In genomic region chr15:27905341-27905740, GRCm38 (mm10) we compare ENCODE assay signal across 8 mouse cellular contexts.
DNase-seq lines count a peak whose midpoint lies in the region; ATAC-seq and TF ChIP-seq lines count a peak whose summit lies in the region.

No protein-coding gene starts in this region.

- H3K9ac ChIP-seq in embryonic facial prominence, embryonic 11.5 days (replicated peaks; ENCODE audit: low read length): no peak overlapping the region
- H3K9ac ChIP-seq in hindbrain, embryonic 13.5 days: no peak overlapping the region
- H3K9ac ChIP-seq in limb, embryonic 11.5 days (ENCODE audit: low read length): no peak overlapping the region

- H3K4me3 ChIP-seq in left cerebral cortex, adult 2 months: no peak overlapping the region
- no peak overlapping the region for H3K4me3 ChIP-seq in embryonic facial prominence, embryonic 11.5 days (ENCODE audit: low read depth, low read length)
- H3K4me3 ChIP-seq in hindbrain, embryonic 13.5 days: no peak overlapping the region
- no peak overlapping the region for H3K4me3 ChIP-seq in limb, embryonic 11.5 days (ENCODE audit: low read depth, low read length)

- no peaks in the 10 kb centered on the region for H3K36me3 ChIP-seq in embryonic facial prominence, embryonic 11.5 days (replicated peaks; ENCODE audit: control insufficient read depth, insufficient read depth, low read depth, low read length)
- peaks cover 24% of the 10 kb centered on the region for H3K36me3 ChIP-seq in hindbrain, embryonic 13.5 days
- H3K36me3 ChIP-seq in limb, embryonic 11.5 days (ENCODE audit: control insufficient read depth, insufficient read depth, low read length): peaks cover 1% of the 10 kb centered on the region; the same call in 1 of the 2 replicates

- WGBS in embryonic facial prominence, embryonic 11.5 days: 70% methylated on average over 6 of the region's 6 CpGs
- 75% methylated on average over 6 of the region's 6 CpGs for WGBS in hindbrain, embryonic 13.5 days
- WGBS in limb, embryonic 11.5 days: 65% methylated on average over 6 of the region's 6 CpGs

- no peaks in the 10 kb centered on the region for H3K4me1 ChIP-seq in embryonic facial prominence, embryonic 11.5 days (ENCODE audit: control insufficient read depth, insufficient read depth, low read length)
- H3K4me1 ChIP-seq in hindbrain, embryonic 13.5 days (replicated peaks): peaks cover 63% of the 10 kb centered on the region
- H3K4me1 ChIP-seq in limb, embryonic 11.5 days (ENCODE audit: control insufficient read depth, insufficient read depth, low read length): 0 out of 2 replicates have a peak, but pooled peaks cover 2% of the 10 kb centered on the region

- H3K4me2 ChIP-seq in embryonic facial prominence, embryonic 11.5 days (ENCODE audit: low read depth, low read length): no peak overlapping the region
- no peak overlapping the region for H3K4me2 ChIP-seq in hindbrain, embryonic 13.5 days
- no peak overlapping the region for H3K4me2 ChIP-seq in limb, embryonic 11.5 days (ENCODE audit: low read depth, severe bottlenecking)

- intact Hi-C loops in left cerebral cortex, adult 2 months (cut with DNase I): no loop called here

- peak; percentile 60 for TF ChIP-seq CTCF in left cerebral cortex, adult 2 months (IDR thresholded peaks at IDR 0.05)

- no peaks in the 10 kb centered on the region for H3K27me3 ChIP-seq in embryonic facial prominence, embryonic 11.5 days (ENCODE audit: control insufficient read depth, insufficient read depth, low read length)
- H3K27me3 ChIP-seq in hindbrain, embryonic 13.5 days: no peaks in the 10 kb centered on the region
- no peaks in the 10 kb centered on the region for H3K27me3 ChIP-seq in limb, embryonic 11.5 days (ENCODE audit: control insufficient read depth, insufficient read depth, low read length)

- no peaks in the 10 kb centered on the region for H3K9me3 ChIP-seq in embryonic facial prominence, embryonic 11.5 days (replicated peaks; ENCODE audit: control insufficient read depth, low read length)
- no peaks in the 10 kb centered on the region for H3K9me3 ChIP-seq in hindbrain, embryonic 13.5 days
- no peaks in the 10 kb centered on the region for H3K9me3 ChIP-seq in limb, embryonic 11.5 days (ENCODE audit: control insufficient read depth, low read length)

- peak; percentile 60 to 74 for DNase-seq in left cerebral cortex, adult 2 months (ENCODE audit: extremely low spot score in 1 of 2, low spot score in 2 of 2)
- DNase-seq in left cerebral cortex, adult 8-10 months (ENCODE audit: low spot score in 2 of 2): no peak
- peak; percentile 90 for DNase-seq in ZHBTc4 (ENCODE audit: low read depth, low spot score)
- DNase-seq in embryonic facial prominence, embryonic 11.5 days (ENCODE audit: low spot score): peak; percentile 64
- peak; percentile 76 for DNase-seq in limb, embryonic 11.5 days (ENCODE audit: low spot score)
- DNase-seq in right cerebral cortex, adult 2 months (ENCODE audit: low spot score in 2 of 2): peak; percentile 74 to 79
- DNase-seq in Muller cell, postnatal 12 days (ENCODE audit: inconsistent ontology term): no peak

- no peak for ATAC-seq in embryonic facial prominence, embryonic 11.5 days (replicated peaks; ENCODE audit: insufficient number of reproducible peaks, low FRiP score, low TSS enrichment, low read depth)
- 0 out of 2 replicates have a peak, but pooled peaks have one; percentile 13 for ATAC-seq in hindbrain, embryonic 13.5 days (ENCODE audit: low FRiP score)
- ATAC-seq in limb, embryonic 11.5 days (ENCODE audit: insufficient number of reproducible peaks, low FRiP score, low TSS enrichment, low read depth): no peak

- no peak overlapping the region for H3K27ac ChIP-seq in left cerebral cortex, adult 2 months
- no peak overlapping the region for H3K27ac ChIP-seq in embryonic facial prominence, embryonic 11.5 days (replicated peaks; ENCODE audit: low read depth, low read length)
- H3K27ac ChIP-seq in hindbrain, embryonic 13.5 days: 0 out of 2 replicates have a peak overlapping the region, but pooled peaks have one; percentile 18
- H3K27ac ChIP-seq in limb, embryonic 11.5 days (replicated peaks; ENCODE audit: low read depth, low read length): no peak overlapping the region

Comparison
In these comparisons a context has a peak if more than half of its experiments do, and no peak if none do; other contexts are left out.
1. DNase-seq: peak in left cerebral cortex, adult 2 months (2 of 2), ZHBTc4 (single experiment), embryonic facial prominence, embryonic 11.5 days (single experiment), limb, embryonic 11.5 days (single experiment) and right cerebral cortex, adult 2 months (2 of 2); none in left cerebral cortex, adult 8-10 months (0 of 2) and Muller cell, postnatal 12 days (single experiment).